Mouse (Mus musculus) hindlimb bud, embryonic 11.5 days (tissue): ENCODE measurements around the gene Pkn2.

Source experiments
- DNase-seq: peaks from one replicate; pipeline ENCODE4 v3.0.0-alpha.2; 2012; ENCODE audit warnings: low read depth, low spot score; ENCODE audit errors: extremely low spot score

The Pkn2 gene

GRCm38 (mm10) chr3:142745076-142745475 is 136.7 kb downstream of the Pkn2 start:
- no peak for DNase-seq

- DNase-seq = peak; percentile 54
These were observed 137.6 kb downstream of the Pkn2 start for GRCm38 (mm10) chr3:142743973-142744898.
